Mouse (Mus musculus): ENCODE results near the gene Abcc5.
"Not testable (repeated sequence)": the region's sequence is repeated elsewhere in the genome, so short reads cannot be mapped to it uniquely, and the experiment has no call there.

Abcc5 gene

DNA sequence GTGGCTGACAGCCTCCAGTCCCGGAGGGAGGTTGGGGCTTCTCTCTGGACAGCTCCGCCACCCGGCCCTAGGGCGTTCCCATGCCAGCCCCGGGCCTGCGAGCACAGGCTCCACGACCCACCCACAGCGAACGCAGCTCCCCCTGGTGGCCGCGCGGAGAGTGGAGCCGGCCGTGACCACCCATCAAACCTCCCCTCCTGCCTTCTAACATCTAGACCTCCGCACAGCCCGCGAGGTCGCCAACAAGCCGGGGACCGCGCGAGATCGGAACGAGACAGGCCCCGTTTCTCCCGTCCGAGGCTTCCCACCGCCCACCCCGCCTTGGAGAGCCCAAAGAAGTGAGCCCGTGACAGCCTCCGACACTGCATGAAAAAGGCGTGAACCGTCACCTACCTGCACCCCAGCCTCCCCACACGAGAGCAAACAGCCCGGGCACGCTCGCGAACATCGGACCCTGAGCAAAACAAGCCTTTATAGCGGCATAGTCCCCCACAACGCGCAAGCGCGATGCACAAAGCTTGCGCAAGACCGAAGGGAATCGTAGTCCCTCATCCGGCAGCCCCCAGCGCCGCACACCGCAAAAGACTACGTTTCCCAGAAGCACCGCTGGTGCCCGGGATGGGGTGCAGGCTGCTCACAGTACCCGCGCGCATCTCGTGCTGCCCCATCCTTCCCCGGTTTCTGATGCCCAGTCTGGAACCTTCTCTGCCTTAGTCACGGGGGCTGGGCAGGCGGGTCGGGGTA lies at the start of gene Abcc5:
Abcc5 (minus strand) TSS at position 540 of the 744 bp plus-strand sequence.
- DNase-seq (ENCODE audit: low spot score in 2 of 2) = peak; percentile 97 to 98

DNA sequence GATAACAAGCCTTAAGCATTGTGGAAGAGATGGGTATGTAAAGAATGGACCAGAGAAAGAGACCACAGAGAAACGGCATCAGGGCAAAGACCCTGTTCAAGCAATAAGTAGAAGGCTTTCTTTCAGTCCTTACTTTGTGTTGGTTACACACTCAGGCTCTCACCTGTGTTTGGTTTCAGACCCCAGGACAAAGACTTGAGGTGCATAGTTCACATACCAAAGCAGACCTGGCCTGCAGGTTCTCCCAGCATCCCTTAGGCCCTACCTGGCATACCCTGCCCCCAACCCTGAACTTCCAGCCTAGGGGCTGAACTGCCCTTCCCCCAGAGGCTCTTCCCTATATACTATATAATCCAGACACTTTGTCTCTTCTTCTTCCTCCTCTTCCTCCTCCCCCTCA lies 49.1 kb upstream of the Abcc5 start:
- no peak for DNase-seq (ENCODE audit: low spot score in 2 of 2)

GRCm38 (mm10) chr16:20474786-20475185 lies 48.6 kb upstream of the Abcc5 start:
- DNase-seq (ENCODE audit: low spot score in 2 of 2) = no peak

DNA sequence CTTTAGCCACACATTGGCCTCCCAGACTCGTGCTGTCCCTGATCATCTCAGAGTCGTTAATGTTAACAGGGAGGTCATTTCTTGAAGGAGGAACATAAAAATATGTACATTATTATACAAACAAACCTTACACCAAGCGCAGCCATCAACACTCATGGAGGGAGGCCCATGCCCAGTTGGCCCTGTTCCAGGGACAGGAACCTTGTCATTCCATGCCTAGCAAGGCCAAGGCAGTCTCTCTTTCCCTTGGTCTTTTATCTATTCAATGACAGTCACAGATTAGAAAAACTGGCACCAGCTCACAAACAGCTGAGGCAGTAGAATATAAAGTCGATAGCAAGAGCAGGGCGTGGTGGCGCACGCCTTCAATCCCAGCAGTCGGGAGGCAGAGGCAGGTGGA lies 48.0 kb upstream of the Abcc5 start:
- no peak for DNase-seq (ENCODE audit: low spot score in 2 of 2)

DNA sequence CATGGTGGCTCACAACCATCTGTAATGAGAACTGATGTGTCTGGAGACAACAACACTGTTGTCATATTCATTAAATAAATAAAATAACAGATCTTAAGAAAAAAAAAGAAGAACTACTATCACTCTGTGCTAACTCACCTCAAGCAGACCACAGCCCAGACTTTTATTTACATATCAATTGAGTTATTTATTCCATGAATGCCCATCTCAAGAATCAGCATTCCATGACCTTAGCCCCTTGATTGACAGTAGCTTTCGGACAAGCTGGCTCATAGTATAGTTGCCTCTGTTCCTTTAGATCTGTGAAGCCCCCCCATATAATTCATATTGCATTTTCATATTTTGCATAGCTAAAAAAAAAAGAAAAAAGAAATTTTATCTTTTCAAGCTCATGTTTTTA lies 47.6 kb upstream of the Abcc5 start:
- DNase-seq (ENCODE audit: low spot score in 2 of 2) = no peak

GRCm38 (mm10) chr16:20471686-20472085 lies 45.5 kb upstream of the Abcc5 start:
- no peak for DNase-seq (ENCODE audit: low spot score in 2 of 2)

DNA sequence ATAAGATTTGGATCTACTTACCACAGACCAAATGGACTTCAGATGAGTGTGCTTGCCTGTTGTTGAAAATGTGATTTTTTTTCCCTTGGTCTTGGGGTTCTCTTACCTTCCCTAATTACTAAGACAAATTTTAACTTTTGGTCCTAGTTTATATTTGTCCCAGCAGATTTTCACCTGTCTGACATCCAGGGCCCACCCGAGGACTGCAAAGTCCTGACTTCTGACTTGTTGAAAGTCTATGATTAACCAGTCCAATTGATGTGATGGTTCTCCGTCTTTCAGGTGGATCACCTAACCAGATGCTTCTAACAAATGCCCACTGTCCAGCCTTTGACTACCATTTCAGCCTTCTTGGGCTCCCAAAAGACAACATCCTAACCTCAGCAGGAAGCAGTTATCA lies 44.8 kb upstream of the Abcc5 start:
- no peak for DNase-seq (ENCODE audit: low spot score in 2 of 2)

- no peak for DNase-seq (ENCODE audit: low spot score in 2 of 2)
Observed at GRCm38 (mm10) chr16:20464725-20465124, 38.5 kb upstream of the Abcc5 start.

GRCm38 (mm10) chr16:20458736-20459135 lies 32.5 kb upstream of the Abcc5 start:
- not testable (repeated sequence) for DNase-seq (ENCODE audit: low spot score in 2 of 2)

GRCm38 (mm10) chr16:20456106-20456505 lies 29.9 kb upstream of the Abcc5 start:
- no peak for DNase-seq (ENCODE audit: low spot score in 2 of 2)

- DNase-seq (ENCODE audit: low spot score in 2 of 2) = no peak
Observed at GRCm38 (mm10) chr16:20454155-20454654, 28.0 kb upstream of the Abcc5 start.

DNA sequence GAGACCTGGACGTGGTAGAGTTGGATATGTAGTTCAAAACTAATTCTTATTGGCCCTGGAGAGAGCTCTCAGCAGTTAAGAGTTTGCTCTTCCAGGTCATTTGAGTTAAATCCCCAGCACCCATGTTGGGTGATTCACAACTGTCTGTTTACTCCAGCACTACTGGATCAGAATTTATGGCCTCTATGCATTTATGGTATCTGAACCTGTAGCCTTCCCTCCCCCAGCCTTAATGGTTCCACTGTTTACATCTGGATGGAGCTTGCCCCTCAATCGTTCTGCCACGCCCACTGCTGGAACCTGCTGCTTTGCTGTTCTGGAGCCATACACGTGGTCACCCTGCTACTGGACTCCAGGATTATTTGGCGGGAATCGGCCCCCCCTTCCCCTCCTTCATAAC lies 25.6 kb upstream of the Abcc5 start:
- DNase-seq (ENCODE audit: low spot score in 2 of 2) = no peak

DNA sequence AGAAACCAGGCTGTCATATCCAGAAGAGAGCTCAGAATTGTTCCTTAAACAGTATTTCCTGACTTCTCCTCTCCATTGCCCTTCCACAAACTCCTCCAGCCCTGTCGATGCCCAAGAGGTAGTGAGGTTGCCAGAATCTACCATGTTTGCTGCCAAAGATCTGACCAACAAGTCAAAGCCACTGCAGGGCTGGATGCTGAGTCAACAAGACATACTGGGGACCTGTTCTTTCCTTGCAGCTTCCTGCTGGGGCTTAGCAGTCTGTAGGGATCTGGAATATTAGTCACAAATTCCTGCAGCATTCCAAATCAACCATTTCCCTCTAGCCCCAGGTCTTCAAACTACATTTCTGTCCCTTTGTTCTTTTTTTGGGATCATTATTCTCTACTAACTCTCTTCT lies 19.7 kb upstream of the Abcc5 start:
- DNase-seq (ENCODE audit: low spot score in 2 of 2) = no peak

GRCm38 (mm10) chr16:20444831-20445388 lies 18.7 kb upstream of the Abcc5 start:
- no peak for DNase-seq (ENCODE audit: low spot score in 2 of 2)

DNA sequence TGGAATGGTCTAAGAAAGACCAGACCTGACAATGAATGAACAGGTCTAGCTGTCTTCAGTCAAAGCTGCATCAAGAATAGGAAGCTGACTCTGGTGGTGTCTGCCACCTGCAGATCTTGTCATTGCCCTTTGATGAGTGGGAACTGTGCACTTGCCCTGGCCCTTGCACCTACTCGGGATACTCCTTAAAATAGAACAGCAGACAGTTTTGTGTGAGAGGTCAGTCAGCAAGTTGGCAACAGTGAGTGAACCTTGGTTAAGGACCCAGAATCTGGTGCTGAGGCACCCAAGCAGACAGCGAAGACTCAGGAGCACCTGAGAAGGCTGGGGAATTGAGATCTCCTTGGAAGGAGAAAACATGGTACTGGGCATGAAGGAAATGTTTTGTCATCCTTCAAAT lies 16.7 kb upstream of the Abcc5 start:
- no peak for DNase-seq (ENCODE audit: low spot score in 2 of 2)

GRCm38 (mm10) chr16:20438673-20439415 lies 12.7 kb upstream of the Abcc5 start:
- no peak for DNase-seq (ENCODE audit: low spot score in 2 of 2)

DNA sequence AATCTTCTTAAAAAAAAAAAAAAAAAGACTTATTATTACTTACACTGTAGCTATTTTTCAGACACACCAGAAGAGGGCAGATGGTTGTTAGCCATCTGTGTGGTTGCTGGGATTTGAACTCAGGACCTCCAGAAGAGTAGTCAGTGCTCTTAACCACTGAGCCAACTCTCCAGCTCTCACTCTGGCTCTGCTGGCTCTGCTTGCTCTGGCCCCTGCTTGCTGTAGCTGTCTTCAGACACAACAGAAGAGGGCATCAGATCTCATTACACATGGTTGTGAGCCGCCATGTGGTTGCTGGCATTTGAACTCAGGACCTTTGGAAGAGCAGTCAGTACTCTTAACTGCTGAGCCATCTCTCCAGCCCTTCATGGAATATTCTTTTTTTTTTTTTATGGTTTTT lies 11.9 kb upstream of the Abcc5 start:
- DNase-seq (ENCODE audit: low spot score in 2 of 2) = peak in 1 of 2 experiments; percentile 1

GRCm38 (mm10) chr16:20436281-20436680 lies 10.1 kb upstream of the Abcc5 start:
- DNase-seq (ENCODE audit: low spot score in 2 of 2) = peak in 1 of 2 experiments; percentile 9

- no peak for DNase-seq (ENCODE audit: low spot score in 2 of 2)
Observed at GRCm38 (mm10) chr16:20429328-20429727, 3.1 kb upstream of the Abcc5 start.

GRCm38 (mm10) chr16:20427566-20427965 lies 1.4 kb upstream of the Abcc5 start:
- DNase-seq (ENCODE audit: low spot score in 2 of 2) = no peak

DNA sequence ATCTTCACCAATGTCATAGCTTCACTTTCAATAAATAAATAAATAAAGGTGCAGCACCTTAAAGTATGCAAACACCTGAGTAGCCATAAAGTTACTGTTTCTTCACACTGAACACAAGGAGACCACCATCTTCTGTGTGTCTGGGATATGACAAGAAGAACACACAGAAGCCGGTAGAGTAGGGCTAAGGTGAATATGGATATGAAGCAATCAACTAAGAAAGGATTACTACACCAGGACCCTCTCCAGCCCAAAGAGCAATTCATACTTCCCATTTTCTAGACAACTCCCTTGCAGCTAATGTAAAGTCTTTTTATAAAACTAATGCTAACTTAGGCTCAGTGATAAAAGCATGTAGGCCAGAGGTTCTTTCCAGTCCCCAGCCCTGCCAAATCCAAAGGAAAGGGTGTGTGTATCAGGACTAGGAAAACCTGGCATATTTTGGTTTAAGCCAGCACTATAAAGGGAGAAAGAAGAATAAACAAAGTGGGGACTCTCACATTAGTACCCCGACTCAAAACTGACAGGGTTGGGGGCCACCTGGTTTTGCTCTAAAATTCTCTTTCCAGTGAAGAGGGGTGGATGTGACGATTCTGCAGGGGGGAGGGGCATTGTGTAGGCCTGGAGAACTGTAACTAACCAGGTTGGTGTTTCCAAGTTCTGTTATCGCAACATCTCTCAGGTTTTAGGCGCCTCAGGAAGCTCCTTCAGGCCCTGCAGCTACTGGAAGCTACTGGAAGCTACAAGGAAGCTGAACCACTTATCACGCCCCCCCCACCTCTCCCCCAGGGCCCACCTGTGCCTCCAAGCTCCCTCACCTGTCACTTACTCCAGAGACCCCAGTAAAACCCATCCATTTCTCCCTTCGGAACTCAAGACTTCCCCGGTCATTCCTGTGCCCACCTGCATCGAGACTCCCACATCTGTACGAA lies 1.2 kb downstream of the Abcc5 start:
- peak; percentile 47 to 59 for DNase-seq (ENCODE audit: low spot score in 2 of 2)

DNA sequence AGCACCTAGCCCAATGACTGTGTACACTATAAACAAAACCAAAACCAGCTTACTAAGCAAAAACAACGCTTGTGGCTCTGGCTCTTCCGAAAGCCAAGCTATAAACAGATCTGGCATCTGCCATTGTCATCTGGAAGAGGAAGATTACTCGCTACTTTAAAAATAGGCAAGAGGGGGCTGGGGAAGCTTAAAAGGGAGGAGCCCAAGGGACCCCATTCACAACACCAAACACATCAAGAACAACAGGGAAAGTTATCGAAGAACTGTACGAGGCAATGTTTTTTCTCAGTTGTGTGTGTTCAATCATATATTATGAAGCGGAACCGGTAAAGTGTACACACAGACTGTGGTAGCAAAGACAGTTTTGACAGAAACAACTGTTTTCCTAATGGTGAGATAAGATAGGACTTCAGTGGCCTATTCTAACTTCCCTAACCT lies 1.9 kb downstream of the Abcc5 start:
- no peak for DNase-seq (ENCODE audit: low spot score in 2 of 2)

Data from right cerebral cortex, postnatal 10 days (tissue).